Mouse (Mus musculus) megakaryocyte, embryonic 14.5 days (primary cell): ENCODE data around the gene Sort1.

ENCODE experiments used
- FLI1 ChIP-seq: IDR thresholded peaks from 2 replicates; pipeline ENCODE4 v1.6.1; 2012; ENCODE audit warnings: low read length, inconsistent platforms, mixed read lengths
- GATA1 ChIP-seq: IDR thresholded peaks from 3 replicates; pipeline ENCODE4 v1.6.1; 2012; ENCODE audit warnings: mixed read lengths, low read length, inconsistent platforms, borderline replicate concordance

- TF ChIP-seq GATA1 (no peak), FLI1 (no peak)
These were observed 88.8 kb downstream of the Sort1 start for GRCm38 (mm10) chr3:108372691-108373090.
